Comparison of ENCODE assay signal across 17 mouse cellular contexts in the genomic region with DNA sequence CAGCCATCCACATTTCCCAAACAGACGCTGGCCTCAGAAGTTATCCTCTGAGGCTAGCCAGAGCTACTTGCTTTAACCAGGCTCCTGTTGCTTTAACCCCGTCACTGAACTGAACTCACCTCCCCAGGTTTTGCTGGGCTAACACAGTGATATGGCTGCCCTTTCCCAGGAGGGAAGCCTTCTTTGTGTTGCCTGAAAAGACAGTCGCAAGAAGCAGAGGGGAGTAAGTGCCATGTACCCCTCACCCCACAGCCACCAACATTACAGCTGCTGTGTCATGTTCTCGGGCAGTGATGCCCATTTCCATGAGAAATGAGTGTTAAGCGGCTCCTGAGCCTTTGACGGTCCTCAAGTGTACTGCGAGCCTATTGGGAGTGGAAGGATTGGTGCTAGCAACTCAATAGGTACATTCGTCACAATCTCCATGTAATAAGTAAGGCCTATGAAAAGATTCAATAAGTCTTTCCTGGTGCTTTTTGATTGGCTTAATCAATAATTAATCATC.
DNase-seq lines count a peak whose midpoint lies in the region; ATAC-seq and TF ChIP-seq lines count a peak whose summit lies in the region.
"Had no signal": no experiment of that assay in that cellular context is flagged by ENCODE, and none has a peak within 500 bp of the region (broad histone marks: within the 10 kb centered on the region; RNA-seq: fewer than 3 reads in every experiment).

No protein-coding gene starts in this region.

- WGBS in forebrain, embryonic 11.5 days, result 19% methylated on average over 8 of the region's 8 CpGs
- 17% methylated on average over 8 of the region's 8 CpGs for WGBS in forebrain, postnatal 0 days
- 50% methylated on average over 8 of the region's 8 CpGs for WGBS in hindbrain, embryonic 13.5 days
- WGBS in hindbrain, embryonic 14.5 days, result 49% methylated on average over 8 of the region's 8 CpGs
- WGBS in hindbrain, embryonic 16.5 days, result 52% methylated on average over 8 of the region's 8 CpGs
- 20% methylated on average over 8 of the region's 8 CpGs for WGBS in midbrain, embryonic 15.5 days
- 88% methylated on average over 8 of the region's 8 CpGs for WGBS in lung, adult 2 months

- ATAC-seq in forebrain, embryonic 11.5 days (replicated peaks; ENCODE audit: low FRiP score), result peak; percentile 72; the same call in 1 of the 2 replicates
- ATAC-seq in forebrain, postnatal 0 days, result no peak
- no peak for ATAC-seq in hindbrain, embryonic 13.5 days (ENCODE audit: low FRiP score)
- ATAC-seq in hindbrain, embryonic 14.5 days (ENCODE audit: low FRiP score), result no peak
- ATAC-seq in hindbrain, embryonic 16.5 days, result 0 out of 2 replicates have a peak, but pooled peaks have one; percentile 18
- peak; percentile 13; the same call in 1 of the 2 replicates for ATAC-seq in midbrain, embryonic 15.5 days (replicated peaks)
- ATAC-seq: intestine, embryonic 15.5 days; liver, embryonic 12.5 days had no signal

- no peak overlapping the region for H3K9ac ChIP-seq in forebrain, embryonic 11.5 days (ENCODE audit: low read length)
- H3K9ac ChIP-seq in forebrain, postnatal 0 days, result no peak overlapping the region
- H3K9ac ChIP-seq in hindbrain, embryonic 13.5 days, result no peak overlapping the region
- H3K9ac ChIP-seq in hindbrain, embryonic 14.5 days, result no peak overlapping the region
- H3K9ac ChIP-seq in hindbrain, embryonic 16.5 days (ENCODE audit: low read depth, low read length), result no peak overlapping the region
- no peak overlapping the region; the same call in 1 of the 2 replicates for H3K9ac ChIP-seq in midbrain, embryonic 15.5 days
- H3K9ac ChIP-seq: embryonic facial prominence, embryonic 13.5 days; hindbrain, embryonic 15.5 days; intestine, embryonic 15.5 days; liver, embryonic 12.5 days; liver, postnatal 0 days; neural tube, embryonic 13.5 days had no signal

- no peak overlapping the region for H3K4me2 ChIP-seq in forebrain, embryonic 11.5 days (ENCODE audit: low read depth, low read length, severe bottlenecking)
- H3K4me2 ChIP-seq in forebrain, postnatal 0 days (ENCODE audit: low read depth), result no peak overlapping the region
- H3K4me2 ChIP-seq in hindbrain, embryonic 13.5 days, result no peak overlapping the region
- H3K4me2 ChIP-seq in hindbrain, embryonic 14.5 days (replicated peaks), result no peak overlapping the region
- H3K4me2 ChIP-seq in hindbrain, embryonic 16.5 days (ENCODE audit: low read length), result no peak overlapping the region
- no peak overlapping the region for H3K4me2 ChIP-seq in midbrain, embryonic 15.5 days
- H3K4me2 ChIP-seq: embryonic facial prominence, embryonic 13.5 days; hindbrain, embryonic 15.5 days; intestine, embryonic 15.5 days; liver, embryonic 12.5 days; neural tube, embryonic 13.5 days had no signal

- no peaks in the 10 kb centered on the region for H3K9me3 ChIP-seq in forebrain, embryonic 11.5 days (ENCODE audit: control insufficient read depth, low read length)
- H3K9me3 ChIP-seq in forebrain, postnatal 0 days (ENCODE audit: low read length), result no peaks in the 10 kb centered on the region
- H3K9me3 ChIP-seq in hindbrain, embryonic 13.5 days, result no peaks in the 10 kb centered on the region
- H3K9me3 ChIP-seq in hindbrain, embryonic 14.5 days (ENCODE audit: control insufficient read depth, low read length), result no peaks in the 10 kb centered on the region
- no peaks in the 10 kb centered on the region for H3K9me3 ChIP-seq in hindbrain, embryonic 16.5 days (ENCODE audit: control insufficient read depth, low read length)
- no peaks in the 10 kb centered on the region for H3K9me3 ChIP-seq in midbrain, embryonic 15.5 days
- H3K9me3 ChIP-seq: embryonic facial prominence, embryonic 13.5 days; G1E; hindbrain, embryonic 15.5 days; intestine, embryonic 15.5 days; liver, embryonic 12.5 days; megakaryocyte, embryonic 14.5 days; neural tube, embryonic 13.5 days had no signal

- TF ChIP-seq POLR2A in lung, adult 2 months (IDR thresholded peaks at IDR 0.05; ENCODE audit: borderline replicate concordance, extremely low read depth, low read depth, low read length), result no peak

- TF ChIP-seq CTCF in forebrain, postnatal 0 days (IDR thresholded peaks at IDR 0.05; ENCODE audit: low read depth), result no peak
- no peak for TF ChIP-seq CTCF in lung, adult 2 months (IDR thresholded peaks at IDR 0.05; ENCODE audit: insufficient read depth, low read length)

- H3K27ac ChIP-seq in forebrain, embryonic 11.5 days (ENCODE audit: low read depth, low read length), result peak overlapping the region; percentile 5; the same call in 1 of the 2 replicates
- no peak overlapping the region for H3K27ac ChIP-seq in forebrain, postnatal 0 days (ENCODE audit: low read depth, low read length)
- peak overlapping the region; percentile 58 for H3K27ac ChIP-seq in hindbrain, embryonic 13.5 days
- no peak overlapping the region for H3K27ac ChIP-seq in hindbrain, embryonic 14.5 days
- H3K27ac ChIP-seq in hindbrain, embryonic 16.5 days (ENCODE audit: low read depth, low read length), result no peak overlapping the region
- H3K27ac ChIP-seq in midbrain, embryonic 15.5 days, result no peak overlapping the region
- H3K27ac ChIP-seq: embryonic facial prominence, embryonic 13.5 days; hindbrain, embryonic 15.5 days; intestine, embryonic 15.5 days; layer of hippocampus, adult 2 months; liver, embryonic 12.5 days; neural tube, embryonic 13.5 days had no signal

- peaks cover 12% of the 10 kb centered on the region; the same call in 1 of the 2 replicates for H3K4me1 ChIP-seq in forebrain, embryonic 11.5 days (replicated peaks; ENCODE audit: control insufficient read depth, insufficient read depth, low read length)
- H3K4me1 ChIP-seq in forebrain, postnatal 0 days (ENCODE audit: insufficient read depth), result no peaks in the 10 kb centered on the region
- H3K4me1 ChIP-seq in hindbrain, embryonic 13.5 days (replicated peaks), result peaks cover 26% of the 10 kb centered on the region
- peaks cover 7% of the 10 kb centered on the region; the same call in 1 of the 2 replicates for H3K4me1 ChIP-seq in hindbrain, embryonic 14.5 days (replicated peaks; ENCODE audit: control insufficient read depth, insufficient read depth, low read length)
- no peaks in the 10 kb centered on the region for H3K4me1 ChIP-seq in hindbrain, embryonic 16.5 days (ENCODE audit: control insufficient read depth, insufficient read depth, low read depth, low read length)
- H3K4me1 ChIP-seq in midbrain, embryonic 15.5 days, result peaks cover 24% of the 10 kb centered on the region
- H3K4me1 ChIP-seq in lung, adult 2 months (ENCODE audit: control insufficient read depth, insufficient read depth, low read length), result no peaks in the 10 kb centered on the region
- H3K4me1 ChIP-seq: embryonic facial prominence, embryonic 13.5 days; intestine, embryonic 15.5 days had no signal

- H3K27me3 ChIP-seq in forebrain, embryonic 11.5 days (ENCODE audit: control insufficient read depth, insufficient read depth, low read length), result peaks cover 35% of the 10 kb centered on the region
- H3K27me3 ChIP-seq in forebrain, postnatal 0 days (ENCODE audit: insufficient read depth, low read length), result no peaks in the 10 kb centered on the region
- H3K27me3 ChIP-seq in hindbrain, embryonic 13.5 days, result no peaks in the 10 kb centered on the region
- no peaks in the 10 kb centered on the region for H3K27me3 ChIP-seq in hindbrain, embryonic 14.5 days (ENCODE audit: control insufficient read depth, insufficient read depth, low read length)
- H3K27me3 ChIP-seq in hindbrain, embryonic 16.5 days (replicated peaks; ENCODE audit: control insufficient read depth, insufficient read depth, low read length), result no peaks in the 10 kb centered on the region
- no peaks in the 10 kb centered on the region for H3K27me3 ChIP-seq in midbrain, embryonic 15.5 days (replicated peaks)
- H3K27me3 ChIP-seq: embryonic facial prominence, embryonic 13.5 days; hindbrain, embryonic 15.5 days; intestine, embryonic 15.5 days; liver, embryonic 12.5 days; megakaryocyte, embryonic 14.5 days had no signal

- no peak overlapping the region for H3K4me3 ChIP-seq in forebrain, embryonic 11.5 days (ENCODE audit: low read depth, low read length)
- no peak overlapping the region for H3K4me3 ChIP-seq in forebrain, postnatal 0 days (ENCODE audit: low read depth, low read length)
- no peak overlapping the region for H3K4me3 ChIP-seq in hindbrain, embryonic 13.5 days
- no peak overlapping the region for H3K4me3 ChIP-seq in hindbrain, embryonic 14.5 days (replicated peaks; ENCODE audit: low read length)
- no peak overlapping the region for H3K4me3 ChIP-seq in hindbrain, embryonic 16.5 days (ENCODE audit: low read length)
- no peak overlapping the region for H3K4me3 ChIP-seq in midbrain, embryonic 15.5 days
- H3K4me3 ChIP-seq in lung, adult 2 months (replicated peaks; ENCODE audit: extremely low read depth, low read depth, low read length), result no peak overlapping the region
- H3K4me3 ChIP-seq: embryonic facial prominence, embryonic 13.5 days; hindbrain, embryonic 15.5 days; intestine, embryonic 15.5 days; layer of hippocampus, adult 2 months; liver, embryonic 12.5 days; megakaryocyte, embryonic 14.5 days; neural tube, embryonic 13.5 days had no signal

- DNase-seq in forebrain, embryonic 11.5 days (ENCODE audit: low spot score), result no peak
- DNase-seq in forebrain, postnatal 0 days, result no peak
- no peak for DNase-seq in hindbrain, embryonic 14.5 days (ENCODE audit: low spot score)
- DNase-seq in lung, adult 2 months, result no peak
- DNase-seq: gastrocnemius, postnatal 14 days had no signal

- H3K36me3 ChIP-seq in forebrain, embryonic 11.5 days (ENCODE audit: control insufficient read depth, insufficient read depth, low read length), result peaks cover 4% of the 10 kb centered on the region; the same call in 1 of the 2 replicates
- H3K36me3 ChIP-seq in forebrain, postnatal 0 days (ENCODE audit: insufficient read depth), result peaks cover 30% of the 10 kb centered on the region
- H3K36me3 ChIP-seq in hindbrain, embryonic 13.5 days, result peaks cover 50% of the 10 kb centered on the region
- H3K36me3 ChIP-seq in hindbrain, embryonic 14.5 days (replicated peaks; ENCODE audit: control insufficient read depth, insufficient read depth), result peaks cover 40% of the 10 kb centered on the region
- H3K36me3 ChIP-seq in hindbrain, embryonic 16.5 days (ENCODE audit: control insufficient read depth, insufficient read depth, low read length), result peaks cover 9% of the 10 kb centered on the region
- H3K36me3 ChIP-seq in midbrain, embryonic 15.5 days (replicated peaks), result peaks cover 7% of the 10 kb centered on the region; the same call in 1 of the 2 replicates

Comparison
In these comparisons a context has a peak if more than half of its experiments do, and no peak if none do; other contexts are left out.
1. ATAC-seq: peak in forebrain, embryonic 11.5 days (single experiment), hindbrain, embryonic 16.5 days (single experiment) and midbrain, embryonic 15.5 days (single experiment); none in forebrain, postnatal 0 days (single experiment), hindbrain, embryonic 13.5 days (single experiment) and hindbrain, embryonic 14.5 days (single experiment).
2. H3K27ac ChIP-seq: peak in forebrain, embryonic 11.5 days (single experiment) and hindbrain, embryonic 13.5 days (single experiment); none in forebrain, postnatal 0 days (single experiment), hindbrain, embryonic 14.5 days (single experiment), hindbrain, embryonic 16.5 days (single experiment) and midbrain, embryonic 15.5 days (single experiment).